Mouse (Mus musculus) midbrain, embryonic 14.5 days (tissue): ENCODE data around the gene Ptpdc1. TPM values are rescaled to one million over a fixed set of nuclear protein-coding genes. Genes with fewer than 3 reads are reported as not detected.

Experiments
- microRNA counts: library from miRNA; unstranded; fragments of <30 nt; microRNA quantifications from one replicate; lab custom pipeline; 2016
- microRNA-seq: library from miRNA; unstranded; fragments of <30 nt; microRNA quantifications from one replicate; pipeline ENCODE4, GENCODE M21; 2016
- polyA plus RNA-seq: library from polyadenylated mRNA; unstranded; fragments of >200 nt; fragmentation: Nextera tagmentation; extraction: Ambion mirVana; gene quantifications from 2 replicates; pipeline ENCODE4 v1.2.1, GENCODE M21; 2014

Ptpdc1 gene
- polyA plus RNA-seq, 1 experiment from 2014 or later = 20.0 TPM

MicroRNAs encoded within 50 kb of the gene (microRNA counts, 519-probe panel; counts per million panel counts)
- microRNA mmu-let-7a (lab: Ali Mortazavi, UCI) = 7,916 counts per million, percentile 96 among the panel's probes with 10 or more counts
- 6,969 counts per million, percentile 88 among the panel's probes with 10 or more counts for microRNA mmu-let-7d (lab: Ali Mortazavi, UCI)
- 6,732 counts per million, percentile 84 among the panel's probes with 10 or more counts for microRNA mmu-let-7f (lab: Ali Mortazavi, UCI)

Small RNAs within 50 kb of the gene (microRNA-seq; reads per million reads assigned to microRNA genes)
- gene Gm24111 = not detected
- gene Mirlet7a-1 = 332 reads per million, percentile 68 among the genes with 10 or more reads in this experiment
- gene Mirlet7d = 6,391 reads per million, percentile 94 among the genes with 10 or more reads in this experiment
- gene Mirlet7f-1 = not detected

Other genes starting within 250 kb of the Ptpdc1 start
- 6.8 and 7.4 TPM in 2 replicates for gene Zfp169, start 112.2 kb downstream of the Ptpdc1 start, polyA plus RNA-seq
- 2.6 and 3.1 TPM in 2 replicates for gene A830005F24Rik, start 112.1 kb downstream of the Ptpdc1 start, polyA plus RNA-seq
- not detected in 2 replicates for gene Barx1, start 37.3 kb upstream of the Ptpdc1 start, polyA plus RNA-seq
- 12.1 and 14.3 TPM in 2 replicates for gene Phf2, start 245.5 kb upstream of the Ptpdc1 start, polyA plus RNA-seq